Mouse (Mus musculus): ENCODE results near the gene Gm8693.
"Not testable (repeated sequence)": the region's sequence is repeated elsewhere in the genome, so short reads cannot be mapped to it uniquely, and the experiment has no call there.

Gm8693 gene

DNA sequence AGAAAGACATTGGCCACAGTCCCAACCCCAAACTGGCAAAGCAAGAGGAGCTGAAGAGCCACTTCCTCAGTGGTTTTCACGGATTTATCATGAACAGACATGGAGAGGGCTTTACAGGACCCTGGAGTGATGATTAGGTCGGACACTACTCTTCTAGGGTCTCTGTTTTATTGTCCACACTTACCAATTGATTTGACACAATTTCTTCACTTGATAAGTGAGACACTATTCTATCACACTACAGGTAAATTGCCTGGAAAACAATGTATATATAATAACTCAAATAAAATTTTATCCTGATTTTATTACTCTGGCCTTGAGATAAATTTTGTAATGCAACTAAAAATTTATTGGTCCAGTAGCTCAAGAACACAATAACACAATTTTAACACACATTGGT lies at the start of gene Gm8693:
Gene Gm8693, minus strand, starts transcription at position 101 of the 400 bp plus-strand sequence.
- DNase-seq (ENCODE audit: extremely low read depth, insufficient read length, low spot score): not testable (repeated sequence)

DNA sequence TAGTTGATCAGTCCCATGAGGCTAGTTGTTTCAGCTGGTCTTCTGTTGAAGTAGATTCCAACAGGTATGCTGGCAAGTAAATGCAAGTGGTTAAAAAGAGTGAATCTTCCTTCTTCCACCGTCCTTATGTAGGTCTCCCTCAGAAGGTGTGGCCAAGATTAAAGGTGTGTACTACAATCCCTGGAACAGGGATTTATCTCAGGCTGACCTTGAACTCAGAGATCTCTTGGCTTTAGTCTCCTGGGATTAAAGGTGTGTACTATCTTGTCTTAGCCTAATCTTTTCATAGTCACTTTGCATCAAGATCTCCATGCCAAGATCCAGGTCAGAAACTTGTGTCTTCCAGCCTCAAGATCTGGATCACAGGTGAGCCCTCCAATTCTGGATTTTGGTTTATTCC lies 27.5 kb upstream of the Gm8693 start, which contains the start of gene Gm4567:
Gene Gm4567, minus strand, starts transcription at position 101 of the 400 bp plus-strand sequence.
- DNase-seq (ENCODE audit: extremely low read depth, insufficient read length, low spot score): not testable (repeated sequence)

DNA sequence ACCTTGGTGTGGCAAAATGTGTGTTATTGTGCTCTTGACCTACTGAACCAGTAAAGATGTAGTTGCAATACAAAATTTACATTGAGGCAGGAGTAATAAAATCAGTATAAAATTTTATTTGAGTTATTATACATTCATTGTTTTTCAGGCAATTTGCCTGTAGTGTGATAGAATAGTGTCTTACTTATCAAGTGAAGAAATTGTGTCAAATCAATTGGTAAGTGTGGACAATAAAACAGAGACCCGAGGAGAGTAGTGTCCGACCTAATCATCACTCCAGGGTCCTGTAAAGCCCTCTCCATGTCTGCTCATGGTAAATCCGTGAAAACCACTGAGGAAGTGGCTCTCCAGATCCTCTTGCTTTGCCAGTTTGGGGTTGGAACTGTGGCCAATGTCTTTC lies 34.4 kb downstream of the Gm8693 start, which contains the start of gene Vmn1r155:
Gene Vmn1r155, plus strand, starts transcription at position 301 of the 400 bp plus-strand sequence.
- not testable (repeated sequence) for DNase-seq (ENCODE audit: extremely low read depth, insufficient read length, low spot score)

Measured in 3134 (cell line).